Mouse (Mus musculus) small intestine, adult 2 months (tissue): ENCODE measurements around the gene Ube3a.

Source experiments
- CTCF ChIP-seq: fragments of 200-500 bp; IDR thresholded peaks from 2 replicates; pipeline ENCODE4 v1.5.1; 2012; ENCODE audit warnings: low read depth, mild to moderate bottlenecking, control low read depth, inconsistent platforms, low read length, moderate library complexity, mixed read lengths; ENCODE audit not compliant: insufficient replicate concordance, insufficient read length; ENCODE audit errors: extremely low read depth
- POLR2A ChIP-seq: fragments of 200-500 bp; IDR thresholded peaks from 2 replicates; pipeline ENCODE4 v1.6.1; 2012; ENCODE audit warnings: low read depth, mild to moderate bottlenecking, control low read depth, inconsistent platforms, low read length, moderate library complexity

DNA sequence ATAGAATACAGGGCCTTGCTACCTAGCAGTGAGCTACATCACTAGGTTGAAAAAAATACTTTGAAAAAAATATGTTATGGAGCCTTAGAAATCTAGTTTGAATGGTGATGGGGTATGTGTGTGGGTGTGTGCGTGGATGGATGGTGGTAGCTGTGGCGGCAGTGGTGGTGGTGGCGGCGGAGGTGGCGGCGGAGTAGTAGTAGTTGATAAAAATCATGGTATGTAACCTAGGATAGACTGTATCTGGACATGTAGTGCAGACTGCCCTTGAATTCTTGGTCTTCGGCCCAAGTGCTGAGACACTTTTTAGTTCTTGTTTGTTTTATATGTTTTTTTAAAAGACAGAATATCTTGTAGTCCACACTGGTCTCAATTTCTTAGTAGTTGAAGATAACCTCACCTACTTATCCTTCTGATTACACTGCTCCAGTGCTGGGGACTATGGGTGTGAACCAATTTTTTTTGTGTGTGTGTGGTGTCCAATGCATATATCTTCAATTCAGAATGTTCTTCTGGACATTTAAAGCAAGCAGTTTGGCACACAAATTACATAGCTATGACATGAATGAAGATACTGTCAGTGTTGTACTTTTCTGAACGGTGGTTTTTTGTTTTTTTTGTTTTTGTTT, 6.3 kb downstream of the Ube3a start:
- no peak for TF ChIP-seq CTCF
- TF ChIP-seq POLR2A, result no peak
